Mouse (Mus musculus) forebrain, embryonic 12.5 days (tissue): ENCODE measurements at regions not wholly inside any gene's neighbourhood (a gene's known extent, or its start where the extent isn't known, plus 50 kb on each side); places are given as distances from the start of the nearest gene placed in this dataset.

ENCODE experiments used
- ATAC-seq: fragments of 200-750 bp; cut with Nextera tagmentation; 2 replicates; pipeline ENCODE4 v1.8.0; 2017; ENCODE audit warnings: moderate TSS enrichment; ENCODE audit not compliant: low FRiP score
- H3K27ac ChIP-seq: fragments of 300-500 bp; sonication (generic); 2 replicates; pipeline ENCODE4 v1.5.1; 2016; ENCODE audit warnings: mild to moderate bottlenecking
- H3K27me3 ChIP-seq: fragments of 300-500 bp; sonication (generic); 2 replicates; pipeline ENCODE4 v1.6.1; 2016; ENCODE audit warnings: mild to moderate bottlenecking
- H3K36me3 ChIP-seq: fragments of 300-500 bp; sonication (generic); replicated peaks from 2 replicates; pipeline ENCODE4 v1.6.1; 2016; ENCODE audit warnings: mild to moderate bottlenecking
- H3K4me1 ChIP-seq: fragments of 300-500 bp; sonication (generic); 2 replicates; pipeline ENCODE4 v1.6.1; 2016
- H3K4me2 ChIP-seq: fragments of 300-500 bp; sonication (generic); 2 replicates; pipeline ENCODE4 v1.6.1; 2016; ENCODE audit warnings: mild to moderate bottlenecking, moderate library complexity
- H3K4me3 ChIP-seq: fragments of 300-500 bp; sonication (generic); replicated peaks from 2 replicates; pipeline ENCODE4 v1.5.1; 2016; ENCODE audit warnings: mild to moderate bottlenecking
- H3K9ac ChIP-seq: fragments of 300-500 bp; sonication (generic); 2 replicates; pipeline ENCODE4 v1.6.1; 2016; ENCODE audit warnings: mild to moderate bottlenecking
- H3K9me3 ChIP-seq: fragments of 300-500 bp; sonication (generic); 2 replicates; pipeline ENCODE4 v1.6.1; 2016
- WGBS: fragments of 180-500 bp; shearing (Covaris S2); methylation state at CpG from one replicate; pipeline ENCODE4 v1.1.7; 2016; 5-methylcytosine and 5-hydroxymethylcytosine counted together

DNA sequence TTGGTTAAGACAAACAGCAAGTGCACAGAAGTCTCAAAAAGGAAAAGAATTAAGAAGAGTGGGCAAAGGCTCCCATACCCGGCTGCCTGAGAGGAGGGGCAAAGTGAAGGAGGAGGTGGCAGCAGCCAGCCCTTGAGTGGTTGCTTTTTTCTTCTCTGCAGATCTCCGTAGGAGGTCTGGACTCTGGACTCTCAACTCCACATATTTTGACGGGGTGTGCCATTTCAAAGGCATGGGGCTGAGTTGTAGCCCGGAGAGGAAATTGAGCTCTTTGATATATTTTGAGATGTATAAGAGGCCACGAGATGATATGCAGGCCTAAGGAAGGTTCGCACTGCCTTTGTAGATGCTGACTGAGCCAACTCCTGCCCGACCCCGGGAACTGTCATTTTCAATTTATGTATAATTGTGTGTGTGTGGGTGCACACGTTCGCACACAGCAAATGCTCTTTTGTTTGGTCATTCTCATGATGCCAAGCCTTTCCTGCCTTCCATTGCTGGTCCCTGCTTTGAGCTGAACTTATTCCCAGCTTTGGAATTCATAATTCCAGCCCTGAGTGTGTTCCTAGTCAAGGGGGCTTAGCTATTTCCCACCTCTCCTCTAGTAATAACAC lies 56.4 kb downstream of the Cxcr4 start:
- no peak overlapping the region for H3K9ac ChIP-seq
- ATAC-seq = no peak
- no peak overlapping the region for H3K27ac ChIP-seq
- 64% methylated on average over 10 of the region's 10 CpGs for WGBS
- H3K36me3 ChIP-seq = no peaks in the 10 kb centered on the region
- H3K4me1 ChIP-seq = peaks cover 23% of the 10 kb centered on the region
- H3K9me3 ChIP-seq = no peaks in the 10 kb centered on the region
- no peaks in the 10 kb centered on the region for H3K27me3 ChIP-seq
- H3K4me2 ChIP-seq = no peak overlapping the region
- no peak overlapping the region for H3K4me3 ChIP-seq

DNA sequence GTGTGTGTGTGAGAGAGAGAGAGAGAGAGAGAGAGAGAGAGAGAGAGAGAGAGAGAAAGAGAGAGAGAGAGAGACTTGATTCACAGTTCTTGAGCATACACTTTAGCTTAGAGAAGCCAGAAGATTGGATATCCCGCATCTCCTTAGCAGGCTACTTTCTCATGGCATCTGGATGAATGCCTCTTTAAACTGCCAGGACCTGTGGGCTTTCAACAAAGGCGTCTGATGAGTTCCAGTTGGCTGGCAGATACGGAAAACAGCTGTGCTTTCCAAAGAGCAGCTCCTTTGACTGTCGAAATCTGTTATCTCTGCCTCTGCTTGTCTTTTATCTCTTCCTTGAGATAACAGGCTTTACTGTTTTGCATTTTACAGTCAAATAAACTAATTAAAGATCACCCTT lies 59.5 kb downstream of the Cxcr4 start:
- Histone ChIP-seq H3K36me3 (no peaks in the 10 kb centered on the region), H3K9ac (no peak overlapping the region), H3K4me1 (peaks cover 6% of the 10 kb centered on the region), H3K4me2 (no peak overlapping the region), H3K27me3 (no peaks in the 10 kb centered on the region), H3K4me3 (no peak overlapping the region), H3K27ac (no peak overlapping the region), H3K9me3 (no peaks in the 10 kb centered on the region)
- ATAC-seq = no peak
- WGBS = 2% methylated on average over 4 of the region's 4 CpGs

GRCm38 (mm10) chr1:128529808-128530545 lies 62.1 kb downstream of the Cxcr4 start:
- H3K4me2 ChIP-seq = no peak overlapping the region
- H3K27ac ChIP-seq = no peak overlapping the region
- H3K9me3 ChIP-seq = no peaks in the 10 kb centered on the region
- 89% methylated on average over 4 of the region's 4 CpGs for WGBS
- peaks cover 6% of the 10 kb centered on the region for H3K4me1 ChIP-seq
- no peak overlapping the region for H3K9ac ChIP-seq
- no peak for ATAC-seq
- no peaks in the 10 kb centered on the region for H3K27me3 ChIP-seq
- no peak overlapping the region for H3K4me3 ChIP-seq
- no peaks in the 10 kb centered on the region for H3K36me3 ChIP-seq

- Histone ChIP-seq H3K36me3 (no peaks in the 10 kb centered on the region), H3K4me2 (no peak overlapping the region), H3K9ac (no peak overlapping the region), H3K4me3 (no peak overlapping the region), H3K4me1 (no peaks in the 10 kb centered on the region), H3K9me3 (no peaks in the 10 kb centered on the region), H3K27me3 (no peaks in the 10 kb centered on the region), H3K27ac (no peak overlapping the region)
- ATAC-seq = no peak
- WGBS = 91% methylated on average over 4 of the region's 4 CpGs
Measured at GRCm38 (mm10) chr1:128519234-128519633, 72.9 kb downstream of the Cxcr4 start.

- no peaks in the 10 kb centered on the region for H3K36me3 ChIP-seq
- no peaks in the 10 kb centered on the region for H3K9me3 ChIP-seq
- no peak overlapping the region for H3K4me3 ChIP-seq
- H3K9ac ChIP-seq = no peak overlapping the region
- no peaks in the 10 kb centered on the region for H3K27me3 ChIP-seq
- H3K4me1 ChIP-seq = no peaks in the 10 kb centered on the region
- no peak for ATAC-seq
- 94% methylated on average over 5 of the region's 5 CpGs for WGBS
- no peak overlapping the region for H3K4me2 ChIP-seq
- H3K27ac ChIP-seq = no peak overlapping the region
Measured at GRCm38 (mm10) chr1:128518514-128518913, 73.6 kb downstream of the Cxcr4 start.

DNA sequence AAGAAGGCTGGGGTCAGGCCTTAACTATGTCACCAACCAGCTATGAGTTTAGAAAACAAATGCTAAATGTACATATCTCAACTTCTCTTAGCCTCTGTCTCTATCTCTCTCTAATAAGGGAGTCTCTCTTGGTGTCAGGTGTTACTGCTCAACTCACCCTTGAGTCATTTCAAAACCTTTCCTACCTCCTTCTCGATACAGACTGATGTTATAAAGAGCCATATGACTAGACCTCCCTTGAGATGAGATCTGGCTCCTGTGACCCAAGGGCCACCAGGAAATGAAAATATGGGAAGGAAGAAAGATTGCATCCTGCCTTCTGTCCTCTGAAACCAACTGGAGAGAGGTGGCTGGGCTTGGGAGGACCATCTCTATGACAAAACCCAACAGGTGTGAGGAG lies 74.7 kb downstream of the Cxcr4 start:
- 77% methylated on average over 1 of the region's 1 CpGs for WGBS
- H3K27ac ChIP-seq = no peak overlapping the region
- H3K36me3 ChIP-seq = no peaks in the 10 kb centered on the region
- no peak overlapping the region for H3K4me3 ChIP-seq
- H3K4me1 ChIP-seq = no peaks in the 10 kb centered on the region
- H3K9ac ChIP-seq = no peak overlapping the region
- H3K4me2 ChIP-seq = no peak overlapping the region
- H3K27me3 ChIP-seq = no peaks in the 10 kb centered on the region
- no peaks in the 10 kb centered on the region for H3K9me3 ChIP-seq
- no peak for ATAC-seq

DNA sequence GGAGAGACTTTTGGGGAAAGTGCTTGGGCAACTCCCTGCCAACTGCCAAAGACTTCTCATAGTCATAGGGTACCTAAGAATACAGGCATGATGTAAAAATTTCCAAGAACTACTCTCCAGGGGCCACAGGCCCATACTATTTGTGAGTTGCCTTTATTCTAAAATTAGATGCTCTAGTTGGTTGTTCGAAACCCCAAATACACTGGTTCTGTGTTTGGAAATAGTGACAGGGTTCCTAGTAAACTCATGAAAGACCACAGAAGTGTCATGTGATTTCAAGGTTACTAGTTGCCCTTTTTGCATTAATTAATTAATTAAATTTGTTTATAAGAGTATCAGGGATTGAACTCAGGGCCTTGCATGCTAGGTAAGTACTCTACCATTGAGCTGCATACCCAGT lies 77.8 kb downstream of the Cxcr4 start:
- H3K9ac ChIP-seq = no peak overlapping the region
- no peaks in the 10 kb centered on the region for H3K27me3 ChIP-seq
- H3K4me3 ChIP-seq = no peak overlapping the region
- no peak overlapping the region for H3K27ac ChIP-seq
- no peaks in the 10 kb centered on the region for H3K9me3 ChIP-seq
- H3K4me1 ChIP-seq = no peaks in the 10 kb centered on the region
- no peak for ATAC-seq
- 93% methylated on average over 1 of the region's 1 CpGs for WGBS
- no peaks in the 10 kb centered on the region for H3K36me3 ChIP-seq
- H3K4me2 ChIP-seq = no peak overlapping the region

- H3K9ac ChIP-seq = no peak overlapping the region
- no peak overlapping the region for H3K4me3 ChIP-seq
- no peaks in the 10 kb centered on the region for H3K36me3 ChIP-seq
- no peaks in the 10 kb centered on the region for H3K4me1 ChIP-seq
- H3K9me3 ChIP-seq = no peaks in the 10 kb centered on the region
- no peaks in the 10 kb centered on the region for H3K27me3 ChIP-seq
- WGBS = 93% methylated on average over 2 of the region's 2 CpGs
- ATAC-seq = no peak
- no peak overlapping the region for H3K27ac ChIP-seq
- H3K4me2 ChIP-seq = no peak overlapping the region
Measured at GRCm38 (mm10) chr1:128513911-128514310, 78.2 kb downstream of the Cxcr4 start.

- H3K9me3 ChIP-seq = no peaks in the 10 kb centered on the region
- H3K4me2 ChIP-seq = no peak overlapping the region
- no peak overlapping the region for H3K4me3 ChIP-seq
- no peaks in the 10 kb centered on the region for H3K36me3 ChIP-seq
- no peak overlapping the region for H3K27ac ChIP-seq
- no peak for ATAC-seq
- no peaks in the 10 kb centered on the region for H3K27me3 ChIP-seq
- H3K9ac ChIP-seq = no peak overlapping the region
- WGBS = 94% methylated on average over 4 of the region's 4 CpGs
- no peaks in the 10 kb centered on the region for H3K4me1 ChIP-seq
Measured at GRCm38 (mm10) chr1:128513153-128513552, 78.9 kb downstream of the Cxcr4 start.

GRCm38 (mm10) chr1:128508816-128509461 lies 83.2 kb downstream of the Cxcr4 start:
- Histone ChIP-seq H3K4me2 (no peak overlapping the region), H3K27me3 (no peaks in the 10 kb centered on the region), H3K4me1 (no peaks in the 10 kb centered on the region), H3K9ac (no peak overlapping the region), H3K27ac (no peak overlapping the region), H3K4me3 (no peak overlapping the region), H3K36me3 (no peaks in the 10 kb centered on the region), H3K9me3 (no peaks in the 10 kb centered on the region)
- WGBS = 88% methylated on average over 2 of the region's 2 CpGs
- ATAC-seq = no peak

- Histone ChIP-seq H3K9me3 (no peaks in the 10 kb centered on the region), H3K4me2 (no peak overlapping the region), H3K4me1 (no peaks in the 10 kb centered on the region), H3K27me3 (no peaks in the 10 kb centered on the region), H3K4me3 (no peak overlapping the region), H3K27ac (no peak overlapping the region), H3K36me3 (no peaks in the 10 kb centered on the region), H3K9ac (no peak overlapping the region)
- no peak for ATAC-seq
- WGBS = 88% methylated on average over 4 of the region's 4 CpGs
Measured at GRCm38 (mm10) chr1:128506551-128507313, 85.4 kb downstream of the Cxcr4 start.

GRCm38 (mm10) chr1:128504371-128504770 lies 87.2 kb upstream of the Dars start:
- H3K27ac ChIP-seq = no peak overlapping the region
- H3K36me3 ChIP-seq = no peaks in the 10 kb centered on the region
- H3K4me1 ChIP-seq = no peaks in the 10 kb centered on the region
- no peaks in the 10 kb centered on the region for H3K27me3 ChIP-seq
- H3K9ac ChIP-seq = no peak overlapping the region
- H3K4me2 ChIP-seq = no peak overlapping the region
- WGBS = 40% methylated on average over 4 of the region's 4 CpGs
- no peak overlapping the region for H3K4me3 ChIP-seq
- H3K9me3 ChIP-seq = no peaks in the 10 kb centered on the region
- no peak for ATAC-seq
